ENCODE assay signal across 13 mouse cellular contexts in the genomic region with DNA sequence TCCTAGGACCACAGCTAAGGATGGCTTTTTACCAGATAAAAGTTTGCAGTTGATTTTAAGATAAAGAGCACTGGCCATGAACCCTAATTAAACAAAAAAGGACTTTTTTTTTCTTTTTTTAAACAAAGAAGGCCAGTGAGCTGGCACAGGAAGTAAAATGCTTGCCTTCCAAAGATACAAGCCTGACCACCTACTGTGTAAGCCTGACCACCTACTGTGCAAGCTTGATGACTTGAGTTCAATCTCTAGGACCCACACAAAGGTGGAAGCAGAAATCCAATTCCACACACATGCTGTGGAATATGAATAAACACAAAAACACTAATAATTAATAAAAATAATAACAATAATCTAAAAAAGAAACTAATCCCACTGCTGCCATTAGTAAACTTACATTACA.
"Had no signal": no experiment of that assay in that cellular context is flagged by ENCODE, and none has a peak within 500 bp of the region (broad histone marks: within the 10 kb centered on the region; RNA-seq: fewer than 3 reads in every experiment).

No protein-coding gene starts in this region.

- H3K27ac ChIP-seq: kidney, embryonic 15.5 days; limb, embryonic 15.5 days; liver, embryonic 14.5 days; midbrain, embryonic 12.5 days; neural tube, embryonic 15.5 days; stomach, postnatal 0 days had no signal

- H3K36me3 ChIP-seq: midbrain, embryonic 12.5 days had no signal

- H3K4me3 ChIP-seq: kidney, embryonic 15.5 days; limb, embryonic 15.5 days; midbrain, embryonic 12.5 days; myocyte; neural tube, embryonic 15.5 days had no signal

- H3K27me3 ChIP-seq: kidney, embryonic 15.5 days; limb, embryonic 15.5 days; midbrain, embryonic 12.5 days; neural tube, embryonic 15.5 days had no signal

- DNase-seq: kidney, adult 2 months; kidney, postnatal 14 days; left cerebral cortex, postnatal 4 days; lung, adult 18-20 months; right cerebral cortex, adult 18-20 months; right cerebral cortex, postnatal 25 days had no signal

- H3K4me2 ChIP-seq: kidney, embryonic 15.5 days; limb, embryonic 15.5 days; midbrain, embryonic 12.5 days; neural tube, embryonic 15.5 days had no signal

- H3K9me3 ChIP-seq: kidney, embryonic 15.5 days; limb, embryonic 15.5 days; midbrain, embryonic 12.5 days; neural tube, embryonic 15.5 days had no signal

- H3K9ac ChIP-seq: kidney, embryonic 15.5 days; limb, embryonic 15.5 days; liver, embryonic 14.5 days; midbrain, embryonic 12.5 days; neural tube, embryonic 15.5 days had no signal
